Mouse (Mus musculus): ENCODE results near the gene Sgpl1. TPM values are rescaled to one million over a fixed set of nuclear protein-coding genes. Genes with fewer than 3 reads are reported as not detected.

Sgpl1 gene
- 10 to 100 TPM; 25.5 to 25.8 TPM for total RNA-seq (2021)
- long read RNA-seq, experiment 1, full-length matches to known transcripts, result 16 of 22 reads
- long read RNA-seq, experiment 1, partial matches to known transcripts, result 3 of 22 reads
- long read RNA-seq, experiment 1, other reads (novel, unspliced or antisense), result 3 of 22 reads
- long read RNA-seq, experiment 2, full-length matches to known transcripts, result 14 of 26 reads
- long read RNA-seq, experiment 2, partial matches to known transcripts, result 5 of 26 reads
- long read RNA-seq, experiment 2, other reads (novel, unspliced or antisense), result 7 of 26 reads

DNA sequence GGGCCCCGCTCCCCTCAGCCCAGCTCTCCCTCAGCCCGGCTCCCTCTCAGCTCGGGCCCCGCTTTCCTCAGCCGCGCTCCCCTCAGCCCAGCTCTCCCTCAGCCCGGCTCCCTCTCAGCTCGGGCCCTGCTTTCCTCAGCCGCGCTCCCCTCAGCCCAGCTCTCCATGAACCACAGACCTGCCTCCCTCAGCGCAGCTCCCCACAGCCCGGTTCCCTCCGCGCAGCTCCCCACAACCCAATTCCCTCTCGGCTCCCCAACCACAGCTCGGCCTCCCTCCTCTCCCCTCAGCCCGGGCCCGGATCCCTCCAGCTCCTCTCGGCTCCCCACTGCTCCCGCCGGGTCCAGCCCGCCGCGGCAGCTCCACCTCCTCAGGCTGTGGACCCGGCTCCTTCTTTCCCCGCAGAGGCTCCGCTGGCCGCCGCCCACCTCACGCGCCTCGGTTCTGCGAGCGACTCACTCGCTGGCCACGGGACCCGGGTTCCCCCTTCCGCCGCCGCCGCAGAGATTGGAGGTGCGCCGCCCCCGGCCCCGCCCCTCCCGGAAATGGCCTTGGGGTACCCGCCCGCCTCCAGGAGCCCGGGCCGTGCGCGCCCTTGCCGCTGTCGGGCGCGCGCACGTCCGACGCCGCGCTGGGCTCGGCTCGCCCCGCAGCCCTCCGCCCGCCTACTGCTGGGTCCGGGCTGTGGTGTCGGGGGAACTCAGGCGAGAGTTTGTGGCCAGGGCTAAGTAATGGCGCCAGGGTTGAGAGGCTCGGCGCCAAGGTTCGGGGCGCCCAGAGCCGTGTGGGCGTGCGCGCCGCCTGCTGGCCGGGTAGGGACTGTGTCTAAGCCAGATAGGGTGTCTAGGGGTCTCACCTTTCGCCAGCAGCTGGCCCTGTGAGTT is at the start of gene Sgpl1:
Gene Sgpl1, minus strand, starts transcription at position 547 of the 884 bp plus-strand sequence.
- H3K27ac ChIP-seq, result peak within 1 kb of the TSS; percentile 96
- peak; percentile 84 to 90 for DNase-seq (ENCODE audit: low spot score in 2 of 2)
- TF ChIP-seq CTCF (conservative IDR thresholded peaks at IDR 0.05), result peak; percentile 86
- H3K4me3 ChIP-seq, result peak within 1 kb of the TSS; percentile 87

DNA sequence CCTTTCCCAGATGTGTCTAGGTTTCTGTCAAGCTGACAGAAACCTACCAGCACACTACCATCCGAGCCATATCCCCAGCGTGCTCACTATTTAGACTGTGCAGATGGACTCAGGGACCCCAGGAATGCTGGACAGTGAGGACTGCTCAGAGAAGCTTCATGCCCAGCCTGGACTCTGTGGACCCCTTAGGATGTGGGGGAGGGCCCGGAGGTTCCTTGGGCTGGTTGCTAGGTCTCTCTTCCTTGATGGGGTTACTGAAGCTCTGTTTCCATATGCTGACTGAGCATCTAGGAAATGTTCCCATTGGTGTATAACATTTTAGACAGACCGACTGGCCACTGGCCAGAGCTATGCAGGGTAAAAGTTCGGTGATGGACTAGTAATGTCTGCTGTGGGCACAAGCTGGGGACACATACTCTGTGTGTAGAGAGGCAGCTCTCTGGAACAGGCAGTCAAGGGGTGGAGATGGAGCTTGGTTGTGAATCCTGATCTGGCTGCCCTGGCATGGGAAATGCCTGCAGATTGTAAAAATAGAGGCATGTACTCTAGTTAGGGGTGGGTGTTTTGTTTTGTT is 48.3 kb upstream of the Sgpl1 start:
- no peak overlapping the region for H3K4me3 ChIP-seq
- TF ChIP-seq CTCF (conservative IDR thresholded peaks at IDR 0.05), result no peak
- DNase-seq (ENCODE audit: low spot score in 2 of 2), result no peak
- H3K27ac ChIP-seq, result no peak overlapping the region

DNA sequence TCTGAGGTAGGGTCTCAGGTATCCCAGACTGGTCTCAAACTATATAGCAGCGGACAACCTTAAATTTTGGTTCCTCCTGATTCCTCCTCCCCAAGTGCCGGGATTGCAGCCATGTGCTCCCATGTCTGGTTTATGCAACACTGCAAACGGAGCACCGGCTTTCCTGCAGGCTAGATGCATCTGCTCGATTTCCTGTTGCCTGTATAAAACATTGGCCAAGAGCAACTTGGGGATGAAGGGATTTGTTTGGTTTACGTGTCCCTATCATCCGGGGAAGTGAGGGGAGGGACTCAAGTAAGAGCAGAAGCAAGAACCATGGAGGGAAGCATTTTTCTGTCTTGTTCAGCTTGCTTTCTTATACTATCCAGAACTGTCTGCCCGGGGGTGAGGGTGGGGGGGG is 47.7 kb upstream of the Sgpl1 start:
- no peak for DNase-seq (ENCODE audit: low spot score in 2 of 2)
- no peak overlapping the region for H3K4me3 ChIP-seq
- TF ChIP-seq CTCF (conservative IDR thresholded peaks at IDR 0.05), result no peak
- no peak overlapping the region for H3K27ac ChIP-seq

DNA sequence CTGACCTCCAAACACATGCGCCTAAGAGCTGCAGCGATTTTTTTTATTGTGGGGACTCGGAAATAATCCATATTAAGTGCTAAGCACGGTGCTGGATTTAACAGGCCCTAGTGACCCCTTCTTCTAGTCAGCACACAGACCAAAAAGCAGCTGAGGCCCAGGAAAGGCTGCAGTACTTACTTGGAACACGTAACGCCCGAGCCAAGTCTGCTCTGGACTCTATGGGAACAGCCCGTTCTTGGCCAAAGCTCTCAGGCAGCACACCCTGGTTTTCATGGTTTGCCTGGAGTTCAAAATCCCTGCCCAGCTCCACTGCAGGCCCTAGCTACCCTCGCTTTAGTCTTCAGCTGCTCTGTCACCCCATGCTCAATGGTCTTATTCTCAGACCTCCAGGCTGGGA is 47.1 kb upstream of the Sgpl1 start:
- TF ChIP-seq CTCF (conservative IDR thresholded peaks at IDR 0.05), result no peak
- H3K27ac ChIP-seq, result no peak overlapping the region
- no peak overlapping the region for H3K4me3 ChIP-seq
- DNase-seq (ENCODE audit: low spot score in 2 of 2), result no peak

DNA sequence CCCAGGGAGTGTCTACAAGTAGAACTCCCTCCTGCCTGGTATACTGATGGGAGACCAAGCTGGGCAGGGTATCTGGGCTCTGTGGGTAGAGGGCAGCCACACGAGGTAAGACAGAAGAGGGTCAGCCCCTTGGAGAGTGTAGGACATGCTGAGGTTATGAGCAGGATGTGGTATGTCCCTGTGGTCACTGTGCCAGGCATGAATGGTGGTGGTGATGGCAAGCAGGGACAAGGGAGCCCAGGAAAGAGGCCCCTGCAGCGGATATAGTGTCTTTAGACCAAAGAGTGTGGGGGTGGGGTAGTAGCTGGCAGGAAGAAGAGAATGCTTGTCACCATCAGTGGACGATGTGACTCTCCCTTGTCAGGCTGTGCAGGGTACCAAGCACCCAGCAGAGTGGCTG is 40.5 kb upstream of the Sgpl1 start:
- no peak for TF ChIP-seq CTCF (conservative IDR thresholded peaks at IDR 0.05)
- H3K27ac ChIP-seq, result no peak overlapping the region
- no peak for DNase-seq (ENCODE audit: low spot score in 2 of 2)
- H3K4me3 ChIP-seq, result no peak overlapping the region

DNA sequence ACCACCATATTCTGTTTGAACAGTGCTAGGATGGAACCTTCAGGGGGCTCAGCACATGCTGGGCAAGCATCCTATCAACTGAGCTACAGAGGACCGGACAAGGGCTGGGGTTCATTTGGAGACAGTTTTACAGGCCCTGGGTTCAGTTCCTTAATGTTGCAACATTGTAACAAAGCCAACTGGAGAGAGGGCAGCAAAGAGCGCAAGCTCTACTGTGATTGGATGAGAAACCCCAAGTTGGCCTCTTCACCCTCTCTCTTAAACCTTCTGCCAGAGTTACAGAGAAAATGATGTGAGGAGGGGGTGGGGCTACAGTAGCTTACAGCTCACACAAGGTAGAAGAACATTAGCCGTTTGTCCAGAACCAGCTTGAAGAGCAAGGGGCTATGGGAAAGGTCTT is 39.5 kb upstream of the Sgpl1 start:
- DNase-seq (ENCODE audit: low spot score in 2 of 2), result no peak
- H3K4me3 ChIP-seq, result no peak overlapping the region
- no peak overlapping the region for H3K27ac ChIP-seq
- no peak for TF ChIP-seq CTCF (conservative IDR thresholded peaks at IDR 0.05)

DNA sequence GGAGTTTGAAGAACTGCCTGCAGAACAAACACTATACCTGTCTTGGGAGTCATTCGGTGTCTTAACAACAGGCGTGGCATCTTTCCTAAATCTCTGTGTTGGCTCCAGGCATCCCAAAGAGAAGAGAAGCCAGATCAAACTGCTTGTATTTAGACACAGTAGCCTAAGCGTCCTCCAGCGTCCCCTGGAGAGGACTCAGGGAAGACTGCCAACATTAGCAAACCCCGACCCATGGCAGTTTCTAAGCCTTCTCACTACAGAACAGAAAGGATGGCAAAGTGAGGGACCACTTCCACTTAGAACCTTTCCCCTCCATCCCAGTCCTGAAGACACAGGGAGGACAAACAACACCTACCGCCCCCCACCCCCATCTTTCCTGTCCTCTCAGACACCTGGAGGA is 32.4 kb upstream of the Sgpl1 start:
- DNase-seq (ENCODE audit: low spot score in 2 of 2), result no peak
- no peak for TF ChIP-seq CTCF (conservative IDR thresholded peaks at IDR 0.05)
- H3K4me3 ChIP-seq, result no peak overlapping the region
- no peak overlapping the region for H3K27ac ChIP-seq

DNA sequence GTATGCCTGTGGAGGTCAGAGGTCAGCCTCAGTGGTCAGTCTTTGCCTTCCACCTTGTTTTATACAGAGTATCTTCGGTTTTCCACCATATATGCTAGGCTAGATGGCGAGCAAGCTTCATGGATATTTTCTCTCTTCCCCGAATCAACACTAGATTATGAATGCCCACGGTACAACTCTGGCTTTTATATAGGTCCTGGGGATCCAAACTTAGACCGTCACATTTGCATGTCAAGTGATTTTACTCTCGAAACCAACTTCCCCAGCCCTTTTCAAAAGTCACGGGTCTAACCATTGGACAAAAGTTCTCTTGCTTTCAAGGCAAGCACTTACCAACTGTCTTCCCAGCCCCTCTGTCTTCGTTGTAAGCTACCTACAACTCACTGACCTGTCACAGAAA is 31.2 kb upstream of the Sgpl1 start:
- no peak overlapping the region for H3K4me3 ChIP-seq
- no peak for DNase-seq (ENCODE audit: low spot score in 2 of 2)
- H3K27ac ChIP-seq, result no peak overlapping the region
- no peak for TF ChIP-seq CTCF (conservative IDR thresholded peaks at IDR 0.05)

DNA sequence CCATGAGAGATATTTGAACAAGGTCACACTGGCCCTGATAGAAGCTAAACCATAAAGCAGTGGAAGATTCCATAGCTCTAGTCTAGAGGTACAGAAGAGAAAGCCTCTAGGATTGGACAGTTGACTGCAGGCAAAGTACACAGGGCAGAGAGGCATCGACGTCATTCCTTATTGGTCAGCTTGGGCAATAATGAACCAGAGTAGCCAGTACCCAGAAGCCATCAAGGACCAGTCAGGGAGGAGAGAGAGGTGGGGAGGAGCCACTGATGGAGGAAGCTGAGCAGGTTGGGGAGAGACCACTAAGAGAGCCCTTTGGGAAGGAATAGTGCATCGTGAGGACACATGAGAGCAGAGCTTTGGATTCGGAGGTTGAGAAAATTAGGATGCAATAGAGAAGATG is 30.2 kb upstream of the Sgpl1 start:
- no peak for DNase-seq (ENCODE audit: low spot score in 2 of 2)
- TF ChIP-seq CTCF (conservative IDR thresholded peaks at IDR 0.05), result no peak
- no peak overlapping the region for H3K27ac ChIP-seq
- no peak overlapping the region for H3K4me3 ChIP-seq

DNA sequence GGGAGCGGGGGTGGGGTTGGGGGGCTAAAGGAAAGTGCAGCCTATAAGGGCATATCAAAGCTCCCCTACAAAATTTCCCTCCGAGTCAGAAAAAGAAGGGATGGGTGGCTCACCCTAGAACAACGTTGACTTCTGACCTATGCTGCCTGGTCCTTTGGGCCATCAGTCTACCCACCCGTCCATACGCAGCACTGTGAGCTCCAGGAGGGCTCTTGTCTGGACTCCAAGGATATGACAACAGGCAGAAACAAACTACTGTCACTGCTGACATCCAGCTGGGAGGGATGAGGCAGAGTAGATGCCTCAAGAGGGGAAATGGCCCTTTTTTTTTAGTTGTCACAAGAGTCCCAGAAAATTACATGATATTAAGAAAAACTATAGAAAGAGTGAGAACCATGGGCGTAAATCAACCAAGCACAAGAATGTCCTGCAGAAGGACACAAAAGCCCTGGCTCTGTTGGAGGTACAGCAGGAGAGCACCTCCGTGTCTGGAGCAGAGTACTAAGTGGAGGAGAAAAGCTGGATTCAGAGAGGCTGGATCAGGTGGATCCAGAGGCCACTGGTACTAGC is 28.8 kb upstream of the Sgpl1 start:
- TF ChIP-seq CTCF (conservative IDR thresholded peaks at IDR 0.05), result no peak
- DNase-seq (ENCODE audit: low spot score in 2 of 2), result no peak
- H3K4me3 ChIP-seq, result peak overlapping the region; percentile 36; the same call in 1 of the 2 replicates
- H3K27ac ChIP-seq, result no peak overlapping the region

DNA sequence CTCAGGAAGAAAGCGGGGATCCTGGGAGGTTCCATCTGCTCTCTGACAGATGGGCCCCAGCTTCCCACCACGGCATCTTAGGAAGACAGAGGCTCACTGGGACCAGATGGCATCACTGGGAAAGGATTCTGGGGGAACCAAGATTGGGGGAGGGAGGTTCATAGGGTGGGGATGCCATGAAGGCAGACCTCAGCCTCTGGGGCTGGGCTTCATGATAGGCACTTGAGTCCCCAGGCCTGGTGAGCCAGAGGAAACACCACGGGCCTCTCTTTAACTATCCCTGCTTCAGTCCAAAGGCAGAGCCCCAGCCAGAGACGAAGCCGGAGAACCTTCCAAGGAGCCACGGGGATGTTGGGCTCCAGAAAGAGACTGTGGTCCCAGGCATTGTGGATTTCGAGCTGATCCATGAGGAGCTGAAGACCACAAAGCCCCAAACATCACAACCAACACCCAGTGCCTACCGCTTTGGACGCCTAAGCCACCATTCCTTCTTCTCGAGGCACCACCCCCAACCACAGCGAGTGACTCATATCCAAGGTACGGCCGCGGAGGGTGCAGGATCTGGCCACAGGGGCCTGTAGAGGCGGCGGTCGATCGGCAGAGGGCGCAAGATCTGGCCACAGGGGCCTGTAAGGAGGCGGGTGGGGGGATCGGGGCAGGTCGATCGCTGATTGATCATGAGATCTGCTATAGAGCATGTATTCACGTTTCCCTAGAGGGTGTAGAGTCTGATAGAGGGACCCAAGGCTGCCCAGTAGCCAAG is 28.1 kb upstream of the Sgpl1 start:
- H3K4me3 ChIP-seq, result peak overlapping the region; percentile 36
- peak; percentile 62 for TF ChIP-seq CTCF (conservative IDR thresholded peaks at IDR 0.05)
- peak overlapping the region; percentile 69 for H3K27ac ChIP-seq
- DNase-seq (ENCODE audit: low spot score in 2 of 2), result peak; percentile 37 to 63

DNA sequence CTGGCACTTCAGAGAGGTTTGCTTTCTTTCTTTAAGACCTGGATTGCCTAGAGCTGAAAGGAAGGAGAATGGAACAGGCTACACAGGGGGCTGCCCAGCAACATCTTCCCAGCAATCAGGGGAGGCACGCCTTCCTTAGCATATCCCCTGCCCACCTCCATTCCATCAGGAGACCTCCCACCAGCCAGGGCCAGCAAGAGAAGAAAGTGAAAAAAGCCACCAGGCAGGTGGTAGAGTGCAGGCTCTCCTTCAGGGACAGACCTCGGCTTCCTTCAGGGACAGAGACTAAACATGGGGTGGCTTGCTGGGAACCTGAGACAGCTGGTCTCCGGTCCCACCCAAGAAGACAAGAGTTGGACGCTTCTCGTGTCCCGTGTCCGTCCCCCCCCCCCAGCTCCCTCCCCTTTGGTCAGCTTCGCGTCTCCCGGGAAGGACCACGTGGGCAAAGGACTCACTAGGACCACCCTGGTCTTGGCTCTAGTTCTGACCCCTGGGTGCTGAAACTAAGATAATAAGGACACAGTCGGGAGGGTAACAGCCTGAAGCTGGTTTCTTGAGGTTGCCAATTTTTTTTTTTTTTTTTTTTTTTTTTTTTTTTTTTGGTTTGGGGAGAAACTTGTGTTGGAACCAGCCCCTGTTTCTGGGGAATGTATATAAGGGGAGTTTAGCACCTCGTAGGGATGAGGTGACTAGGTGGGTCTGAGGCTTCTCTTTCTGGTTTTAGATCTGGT is 27.4 kb upstream of the Sgpl1 start:
- DNase-seq (ENCODE audit: low spot score in 2 of 2), result no peak
- TF ChIP-seq CTCF (conservative IDR thresholded peaks at IDR 0.05), result no peak
- Histone ChIP-seq H3K27ac (no peak overlapping the region; the same call in 1 of the 2 replicates), H3K4me3 (no peak overlapping the region)

Measured in layer of hippocampus, adult 2 months (tissue).